Mouse (Mus musculus) brain, embryonic 14.5 days (tissue): Measurements from ENCODE around the gene Dnmt3l. TPM values are rescaled to one million over a fixed set of nuclear protein-coding genes. Genes with fewer than 3 reads are reported as not detected.

Experiments used
- DNase-seq: peaks from one replicate; pipeline ENCODE4 v3.0.0-alpha.2; 2011; ENCODE audit warnings: low read depth
- CTCF ChIP-seq: fragments of 200-500 bp; IDR thresholded peaks from 2 replicates; pipeline ENCODE4 v1.5.1; 2012; ENCODE audit warnings: inconsistent platforms, mild to moderate bottlenecking, moderate library complexity, borderline replicate concordance; ENCODE audit not compliant: insufficient read depth, insufficient read length; ENCODE audit errors: extremely low read depth
- POLR2A ChIP-seq: fragments of 200-500 bp; IDR thresholded peaks from 2 replicates; pipeline ENCODE4 v1.6.1; 2012; ENCODE audit warnings: mild to moderate bottlenecking, inconsistent platforms, borderline replicate concordance; ENCODE audit not compliant: poor library complexity, insufficient read depth, insufficient read length, severe bottlenecking; ENCODE audit errors: extremely low read depth
- polyA plus RNA-seq: library from polyadenylated mRNA; depleted of rRNA; stranded (reverse); fragments of >200 nt; gene quantifications from 2 replicates; pipeline ENCODE4 v1.2.3, GENCODE M21; 2012

Gene Dnmt3l
- polyA plus RNA-seq, 1 experiment: not detected

- TF ChIP-seq CTCF (no peak), POLR2A (no peak)
- DNase-seq: no peak
Measured at GRCm38 (mm10) chr10:78042697-78043405, 1.1 kb downstream of the Dnmt3l start.

GRCm38 (mm10) chr10:78043406-78043836 is 1.7 kb downstream of the Dnmt3l start, which contains the start of gene Aire:
TSS of gene Aire (minus strand) at chr10:78043610.
- DNase-seq: peak; percentile 79
- TF ChIP-seq POLR2A: no peak
- peak; percentile 88 for TF ChIP-seq CTCF

GRCm38 (mm10) chr10:78044531-78044930 is 2.8 kb downstream of the Dnmt3l start:
- DNase-seq: no peak
- TF ChIP-seq POLR2A (no peak), CTCF (no peak)

- no peak for DNase-seq
- TF ChIP-seq CTCF (no peak), POLR2A (no peak)
Measured at GRCm38 (mm10) chr10:78046388-78046787, 4.6 kb downstream of the Dnmt3l start.

GRCm38 (mm10) chr10:78048061-78048730 is 6.4 kb downstream of the Dnmt3l start:
- no peak for DNase-seq

GRCm38 (mm10) chr10:78049519-78050035 is 7.8 kb downstream of the Dnmt3l start:
- no peak for DNase-seq
- TF ChIP-seq POLR2A (no peak), CTCF (no peak)

More at GRCm38 (mm10) chr10:78048061-78048730, 6.4 kb downstream of the Dnmt3l start:
- TF ChIP-seq CTCF: no peak

GRCm38 (mm10) chr10:78054633-78055565 is 13.2 kb downstream of the Dnmt3l start:
- no peak for DNase-seq
- no peak for TF ChIP-seq POLR2A
- no peak for TF ChIP-seq CTCF

- DNase-seq: no peak
- no peak for TF ChIP-seq POLR2A
- TF ChIP-seq CTCF: no peak
Measured at GRCm38 (mm10) chr10:78057056-78057455, 15.3 kb downstream of the Dnmt3l start.

- no peak for TF ChIP-seq POLR2A
- no peak for TF ChIP-seq CTCF
- no peak for DNase-seq
Measured at GRCm38 (mm10) chr10:78063122-78063521, 21.4 kb downstream of the Dnmt3l start.

GRCm38 (mm10) chr10:78067226-78067625 is 25.5 kb downstream of the Dnmt3l start:
- TF ChIP-seq CTCF (no peak), POLR2A (no peak)
- DNase-seq: peak; percentile 13

GRCm38 (mm10) chr10:78068541-78068940 is 26.8 kb downstream of the Dnmt3l start:
- DNase-seq: peak; percentile 4
- TF ChIP-seq CTCF (no peak), POLR2A (no peak)
